Mouse (Mus musculus) embryonic facial prominence, embryonic 13.5 days (tissue): ENCODE measurements around the gene Tbxa2r. TPM values are rescaled to one million over a fixed set of nuclear protein-coding genes. Genes with fewer than 3 reads are reported as not detected.

Experiments
- ATAC-seq: fragments of 200-750 bp; cut with Nextera tagmentation; 2 replicates; pipeline ENCODE4 v1.8.0; 2017; ENCODE audit warnings: low read depth; ENCODE audit not compliant: insufficient number of reproducible peaks, insufficient read depth, low FRiP score, low TSS enrichment
- H3K27ac ChIP-seq: fragments of 300-500 bp; sonication (generic); 2 replicates; pipeline ENCODE4 v1.5.1; 2015; ENCODE audit warnings: moderate library complexity, mild to moderate bottlenecking, inconsistent platforms
- H3K27me3 ChIP-seq: fragments of 300-500 bp; sonication (generic); 2 replicates; pipeline ENCODE4 v1.6.1; 2015; ENCODE audit warnings: mild to moderate bottlenecking, inconsistent platforms
- H3K36me3 ChIP-seq: fragments of 300-500 bp; sonication (generic); 2 replicates; pipeline ENCODE4 v1.6.1; 2015; ENCODE audit warnings: mild to moderate bottlenecking, inconsistent platforms
- H3K4me1 ChIP-seq: fragments of 300-500 bp; sonication (generic); 2 replicates; pipeline ENCODE4 v1.6.1; 2015; ENCODE audit warnings: inconsistent platforms
- H3K4me2 ChIP-seq: fragments of 300-500 bp; sonication (generic); 2 replicates; pipeline ENCODE4 v1.6.1; 2015; ENCODE audit warnings: moderate library complexity, mild to moderate bottlenecking, inconsistent platforms
- H3K4me3 ChIP-seq: fragments of 300-500 bp; sonication (generic); 2 replicates; pipeline ENCODE4 v1.5.1; 2015; ENCODE audit warnings: mild to moderate bottlenecking, inconsistent platforms
- H3K9ac ChIP-seq: fragments of 300-500 bp; sonication (generic); 2 replicates; pipeline ENCODE4 v1.6.1; 2015; ENCODE audit warnings: mild to moderate bottlenecking, inconsistent platforms
- H3K9me3 ChIP-seq: fragments of 300-500 bp; sonication (generic); 2 replicates; pipeline ENCODE4 v1.6.1; 2016; ENCODE audit warnings: inconsistent platforms
- WGBS: fragments of 180-500 bp; shearing (Covaris S2); methylation state at CpG from one replicate; pipeline ENCODE4 v1.1.7; 2015; ENCODE audit warnings: mixed read lengths; 5-methylcytosine and 5-hydroxymethylcytosine counted together
- polyA plus RNA-seq: library from polyadenylated mRNA; unstranded; fragments of >200 nt; fragmentation: Nextera tagmentation; extraction: Ambion mirVana; gene quantifications from 2 replicates; pipeline ENCODE4 v1.2.1, GENCODE M21; 2015

The Tbxa2r gene
- polyA plus RNA-seq, 1 experiment from 2014 or later: 7.3 TPM

DNA sequence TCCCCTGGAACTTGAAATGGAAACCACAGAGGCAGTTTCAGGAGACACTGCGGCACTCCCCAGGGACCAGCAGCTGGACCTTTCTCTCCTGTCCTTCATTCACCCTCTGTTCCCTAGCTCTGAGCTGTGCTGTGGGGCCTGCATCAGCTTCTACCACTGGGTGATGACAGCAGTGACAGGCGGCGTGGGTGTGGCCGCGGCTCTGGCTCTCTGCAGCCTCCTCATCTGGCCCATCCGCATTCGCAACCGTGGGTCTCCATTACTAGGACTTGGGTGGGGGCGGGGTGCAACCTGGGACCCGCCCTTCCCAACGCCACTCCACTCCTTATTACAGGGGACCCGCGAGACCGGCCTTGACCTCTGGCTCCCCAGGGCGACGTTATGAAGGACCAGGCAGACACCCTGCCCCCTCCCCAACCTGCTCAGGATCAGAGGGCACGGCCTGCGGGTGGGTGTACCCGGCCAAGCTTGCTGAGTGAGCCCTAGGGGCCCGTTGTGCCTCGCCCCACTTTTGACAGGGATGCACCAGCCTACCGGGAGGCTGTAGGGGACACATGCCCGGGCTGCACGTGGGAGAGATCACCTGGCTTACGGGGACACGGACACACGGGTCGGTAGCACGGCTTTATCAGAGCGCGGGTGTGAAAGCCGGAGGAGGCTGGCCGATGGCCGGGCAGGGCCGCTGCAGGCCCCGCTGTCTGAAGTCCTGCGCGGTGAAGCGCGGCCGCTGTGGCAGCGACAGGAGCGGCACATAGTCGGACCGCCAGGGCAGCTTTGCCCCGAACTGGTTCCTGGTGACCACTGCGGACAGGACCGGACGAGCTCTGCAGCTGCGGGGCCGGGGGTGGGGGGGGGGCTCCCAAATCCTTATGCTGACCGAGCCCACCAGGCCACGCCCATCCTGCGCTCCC is 35.2 kb downstream of the Tbxa2r start:
- H3K4me1 ChIP-seq: peaks cover 44% of the 10 kb centered on the region
- no peaks in the 10 kb centered on the region for H3K9me3 ChIP-seq
- H3K27me3 ChIP-seq: peaks cover 39% of the 10 kb centered on the region
- 11% methylated on average over 54 of the region's 54 CpGs for WGBS
- no peak overlapping the region for H3K27ac ChIP-seq
- ATAC-seq: no peak
- H3K4me3 ChIP-seq: peak overlapping the region; percentile 32
- peak overlapping the region; percentile 60 for H3K4me2 ChIP-seq
- H3K36me3 ChIP-seq: peaks cover 57% of the 10 kb centered on the region
- peak overlapping the region; percentile 61; the same call in 1 of the 2 replicates for H3K9ac ChIP-seq

DNA sequence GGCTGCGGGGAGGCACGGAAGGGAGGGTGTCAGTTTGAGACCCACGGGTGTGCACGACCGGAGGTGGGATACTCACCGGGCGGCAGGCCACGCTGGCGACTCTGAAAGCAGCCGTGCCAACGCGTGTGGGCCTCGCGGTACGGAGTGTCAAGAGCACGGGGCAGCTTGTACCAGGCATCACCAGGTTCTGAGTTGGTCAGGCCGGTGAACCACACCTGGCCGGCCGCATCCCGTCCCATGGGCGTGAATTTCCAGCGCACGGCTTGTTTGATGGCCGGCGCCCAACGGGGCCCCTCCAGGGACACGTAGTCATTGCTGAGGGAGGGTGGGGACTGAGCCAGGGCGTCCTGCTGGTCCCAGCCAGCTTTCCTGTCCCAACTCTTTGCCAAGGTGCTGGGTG is 36.1 kb downstream of the Tbxa2r start:
- no peak for ATAC-seq
- H3K36me3 ChIP-seq: peaks cover 67% of the 10 kb centered on the region

DNA sequence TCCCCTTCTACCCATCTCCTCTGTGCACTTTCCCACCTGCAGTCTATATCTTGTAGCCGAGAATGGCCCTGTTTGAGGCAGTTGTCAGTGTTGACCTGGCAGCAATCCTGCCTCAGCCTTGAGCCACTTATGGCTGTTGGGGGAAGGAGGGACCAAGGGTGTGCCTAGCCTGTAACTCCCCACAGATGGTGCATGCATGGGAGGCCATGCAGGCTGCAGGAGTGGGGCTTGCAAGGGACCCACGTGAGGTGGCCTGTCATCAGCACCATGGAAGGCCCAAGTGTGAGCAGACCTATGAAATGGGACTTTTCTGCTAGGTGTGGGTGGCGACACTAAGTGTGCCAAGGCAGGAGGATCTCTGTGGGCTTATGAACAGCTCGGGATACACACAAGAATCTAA is 36.5 kb downstream of the Tbxa2r start:
- peaks cover 37% of the 10 kb centered on the region for H3K4me1 ChIP-seq
- peaks cover 68% of the 10 kb centered on the region for H3K36me3 ChIP-seq
- peaks cover 39% of the 10 kb centered on the region for H3K27me3 ChIP-seq
- no peaks in the 10 kb centered on the region for H3K9me3 ChIP-seq
- H3K4me2 ChIP-seq: no peak overlapping the region
- H3K4me3 ChIP-seq: no peak overlapping the region
- H3K27ac ChIP-seq: no peak overlapping the region
- ATAC-seq: 0 out of 2 replicates have a peak, but pooled peaks have one; percentile 12
- 28% methylated on average over 4 of the region's 4 CpGs for WGBS
- no peak overlapping the region for H3K9ac ChIP-seq

More for the DNA sequence above, 36.1 kb downstream of the Tbxa2r start:
- H3K27me3 ChIP-seq: peaks cover 39% of the 10 kb centered on the region
- peaks cover 37% of the 10 kb centered on the region for H3K4me1 ChIP-seq
- H3K27ac ChIP-seq: no peak overlapping the region
- H3K4me3 ChIP-seq: peak overlapping the region; percentile 32
- H3K9me3 ChIP-seq: no peaks in the 10 kb centered on the region
- H3K9ac ChIP-seq: peak overlapping the region; percentile 61
- 11% methylated on average over 28 of the region's 28 CpGs for WGBS
- peak overlapping the region; percentile 60 for H3K4me2 ChIP-seq

DNA sequence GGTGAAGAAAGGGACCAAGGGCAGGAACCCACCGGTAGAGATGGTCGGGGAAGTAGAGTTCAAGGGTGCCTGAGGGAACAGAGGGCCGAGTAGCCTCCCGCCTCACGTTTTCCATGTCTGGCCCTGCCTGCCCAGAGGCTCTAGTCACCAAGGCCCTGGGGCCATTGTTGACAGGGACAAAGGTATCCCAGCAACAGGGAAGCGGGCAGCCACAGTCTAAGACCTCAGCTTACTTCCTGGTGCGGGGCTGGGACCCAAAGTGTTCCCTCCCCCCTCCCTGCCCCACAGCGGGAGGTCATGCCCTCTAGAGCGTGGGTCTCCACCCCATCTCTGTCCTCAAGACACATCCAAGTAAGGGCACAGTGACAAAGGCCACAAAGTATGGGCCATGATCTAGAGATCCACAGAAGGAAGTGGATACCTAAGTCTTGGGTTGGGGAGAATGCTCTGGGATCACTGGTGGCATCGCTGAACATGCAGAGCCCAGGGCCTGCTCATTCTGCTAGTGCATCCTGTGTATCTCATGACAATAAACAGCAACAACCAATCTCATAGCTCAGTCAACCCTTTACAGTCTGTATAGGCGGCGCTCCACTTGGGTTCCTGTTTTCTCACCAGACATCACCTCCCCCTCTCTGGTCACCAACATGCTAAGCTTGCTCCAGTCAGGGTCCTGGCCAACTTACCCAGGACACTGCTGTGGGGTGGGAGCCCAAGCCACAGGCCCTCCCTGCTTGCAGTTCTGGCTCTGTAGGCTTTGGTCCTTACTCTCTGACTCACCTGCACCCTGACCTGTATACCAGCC is 37.3 kb downstream of the Tbxa2r start, which contains the start of gene 4930404N11Rik:
Gene 4930404N11Rik, minus strand, starts transcription at position 145 of the 805 bp plus-strand sequence.
- peak within 1 kb of the TSS; percentile 32 for H3K4me3 ChIP-seq
- WGBS: 24% methylated on average over 12 of the region's 12 CpGs
- peaks cover 31% of the 10 kb centered on the region for H3K4me1 ChIP-seq
- peak within 1 kb of the TSS; percentile 60 for H3K4me2 ChIP-seq
- no peak within 1 kb of the TSS for H3K27ac ChIP-seq
- no peak for ATAC-seq
- H3K9ac ChIP-seq: peak within 1 kb of the TSS; percentile 61
- H3K27me3 ChIP-seq: peaks cover 39% of the 10 kb centered on the region
- H3K36me3 ChIP-seq: peaks cover 73% of the 10 kb centered on the region
- H3K9me3 ChIP-seq: no peaks in the 10 kb centered on the region

DNA sequence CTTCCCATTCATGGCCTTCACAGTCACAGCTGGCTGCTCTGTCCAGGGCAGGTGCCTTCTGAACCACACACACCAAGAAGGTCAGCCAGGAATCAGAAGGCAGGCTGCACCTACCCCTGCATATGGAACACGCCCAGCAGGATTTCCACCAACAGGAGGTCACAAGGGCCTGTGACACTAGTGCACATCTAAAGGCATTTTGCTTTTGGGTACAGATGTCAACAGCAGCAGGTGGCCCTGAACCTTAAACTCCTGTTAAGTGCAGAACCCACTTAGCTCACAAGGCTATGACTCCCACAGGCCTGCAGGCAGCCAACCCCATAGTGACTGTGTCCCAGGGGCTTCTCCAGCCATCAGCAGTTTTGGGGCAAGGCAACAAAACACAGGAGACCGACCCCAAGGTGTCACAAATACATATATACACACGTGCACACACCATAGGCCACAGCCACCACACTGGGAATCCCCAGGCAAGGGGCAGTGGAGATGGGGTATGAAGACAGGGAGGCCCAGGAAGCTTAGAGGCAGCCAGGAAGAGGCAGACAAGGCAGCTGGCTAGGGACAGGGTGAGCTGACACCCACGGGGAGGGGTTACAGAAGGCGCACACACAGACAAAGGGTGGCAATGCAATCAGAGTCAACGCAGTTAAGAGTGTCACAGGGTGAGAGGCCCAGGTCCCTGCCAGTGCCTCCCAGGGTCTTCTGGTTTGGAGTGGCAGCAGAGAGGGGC is 38.1 kb downstream of the Tbxa2r start:
- peaks cover 39% of the 10 kb centered on the region for H3K27me3 ChIP-seq
- peaks cover 74% of the 10 kb centered on the region for H3K36me3 ChIP-seq
- no peaks in the 10 kb centered on the region for H3K9me3 ChIP-seq
- 80% methylated on average over 6 of the region's 6 CpGs for WGBS
- ATAC-seq: no peak
- no peak overlapping the region for H3K4me2 ChIP-seq
- no peak overlapping the region; the same call in 1 of the 2 replicates for H3K9ac ChIP-seq
- H3K4me1 ChIP-seq: peaks cover 27% of the 10 kb centered on the region
- H3K27ac ChIP-seq: no peak overlapping the region
- H3K4me3 ChIP-seq: no peak overlapping the region

DNA sequence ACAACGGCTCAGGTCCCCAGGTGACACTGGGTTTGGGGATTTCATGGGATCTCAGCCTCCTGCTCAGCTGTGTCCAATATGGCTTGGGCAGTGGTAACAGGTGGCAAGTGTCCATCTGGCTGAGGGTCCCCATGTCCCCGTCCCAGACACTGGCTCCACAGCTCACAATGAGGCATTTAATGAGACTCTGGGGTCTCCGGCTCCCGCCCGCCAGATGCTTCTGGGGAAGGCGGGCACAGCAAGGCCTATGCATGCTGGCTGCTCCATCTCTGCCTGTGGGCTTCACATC is 38.6 kb downstream of the Tbxa2r start:
- Histone ChIP-seq H3K27me3 (peaks cover 39% of the 10 kb centered on the region), H3K9ac (no peak overlapping the region), H3K36me3 (peaks cover 74% of the 10 kb centered on the region), H3K4me2 (no peak overlapping the region), H3K4me3 (no peak overlapping the region), H3K27ac (no peak overlapping the region), H3K9me3 (no peaks in the 10 kb centered on the region), H3K4me1 (peaks cover 27% of the 10 kb centered on the region)
- no peak for ATAC-seq
- 84% methylated on average over 6 of the region's 6 CpGs for WGBS

DNA sequence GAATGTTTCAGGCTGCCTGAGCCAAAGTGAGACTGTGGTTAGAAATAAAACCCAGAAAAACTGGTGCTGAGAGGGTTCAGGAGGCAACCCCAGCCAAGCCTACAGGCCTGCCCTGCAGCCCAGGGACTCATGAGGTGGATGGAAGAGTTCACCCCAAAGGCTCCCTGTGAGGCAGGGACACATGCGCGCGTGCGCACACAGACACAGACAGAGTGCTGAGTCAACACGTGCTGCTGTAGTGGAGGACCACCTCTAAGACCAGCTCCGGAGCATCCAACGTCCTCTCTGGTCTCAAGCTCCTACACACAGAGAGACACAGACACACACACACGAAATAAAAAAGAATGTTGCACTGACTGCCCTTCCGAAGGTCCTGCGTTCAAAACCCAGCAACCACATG is 46.8 kb downstream of the Tbxa2r start:
- H3K4me2 ChIP-seq: no peak overlapping the region
- H3K36me3 ChIP-seq: peaks cover 55% of the 10 kb centered on the region
- 92% methylated on average over 10 of the region's 10 CpGs for WGBS
- no peak overlapping the region for H3K4me3 ChIP-seq
- no peaks in the 10 kb centered on the region for H3K9me3 ChIP-seq
- H3K27me3 ChIP-seq: no peaks in the 10 kb centered on the region
- ATAC-seq: no peak
- peaks cover 39% of the 10 kb centered on the region for H3K4me1 ChIP-seq
- H3K27ac ChIP-seq: no peak overlapping the region
- no peak overlapping the region for H3K9ac ChIP-seq

DNA sequence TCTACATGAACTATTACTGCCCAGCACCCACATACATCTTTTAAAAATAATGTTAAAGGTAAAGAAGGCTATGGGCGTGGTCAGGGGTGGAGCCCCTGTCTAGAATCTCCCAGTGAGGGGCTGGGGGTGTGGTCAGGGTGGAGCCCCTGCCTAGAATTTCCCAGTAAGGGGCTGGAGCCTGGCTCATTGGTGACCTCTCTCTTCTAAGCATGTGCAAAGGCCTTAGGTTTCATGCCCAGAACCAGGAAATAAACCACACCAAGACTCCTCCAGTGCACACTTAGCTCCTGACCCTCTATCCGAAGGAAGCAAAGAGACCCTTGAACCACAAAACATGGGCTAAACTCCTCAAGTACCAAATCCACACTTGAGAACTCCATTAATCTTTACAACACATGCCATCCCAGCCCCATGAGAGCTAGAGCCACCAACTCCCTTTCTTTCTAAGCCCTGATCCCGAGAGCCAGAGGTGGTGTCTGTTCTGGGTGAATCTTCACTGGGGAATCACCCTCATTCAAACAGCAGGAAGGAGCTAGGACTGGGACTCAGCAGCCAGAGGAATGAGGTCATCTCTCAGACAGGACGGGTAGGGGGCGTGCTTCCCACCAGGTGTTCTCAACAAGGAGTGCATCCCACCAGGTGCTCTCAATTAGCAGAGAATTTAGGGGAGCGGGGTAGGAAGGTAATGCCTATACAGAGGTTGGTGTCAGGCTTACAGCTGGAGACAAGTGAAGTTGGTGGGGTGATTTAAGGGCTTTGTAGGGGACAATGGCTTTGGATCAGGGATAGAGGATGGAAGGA is 48.2 kb downstream of the Tbxa2r start:
- 0 out of 2 replicates have a peak overlapping the region, but pooled peaks have one; percentile 75 for H3K27ac ChIP-seq

DNA sequence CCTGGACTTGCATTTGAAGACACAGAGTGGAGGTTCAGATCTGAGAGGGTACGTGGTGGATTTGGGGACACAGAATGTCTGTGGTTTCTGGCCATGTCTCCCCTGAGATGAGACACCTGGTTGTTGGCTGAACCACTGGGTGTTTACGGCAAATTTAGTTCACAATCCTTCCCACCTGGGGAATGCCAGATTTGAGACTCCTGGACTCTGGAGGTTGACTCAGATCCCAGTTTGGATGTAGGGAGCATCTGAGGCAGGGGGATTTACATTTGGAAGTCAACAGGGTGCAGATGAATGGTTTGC is 48.8 kb downstream of the Tbxa2r start:
- H3K4me2 ChIP-seq: peak overlapping the region; percentile 88
- H3K4me3 ChIP-seq: peak overlapping the region; percentile 79
- no peaks in the 10 kb centered on the region for H3K27me3 ChIP-seq
- peak overlapping the region; percentile 75; the same call in 1 of the 2 replicates for H3K27ac ChIP-seq
- WGBS: 55% methylated on average over 2 of the region's 2 CpGs
- H3K9me3 ChIP-seq: no peaks in the 10 kb centered on the region
- H3K9ac ChIP-seq: peak overlapping the region; percentile 95
- peaks cover 35% of the 10 kb centered on the region for H3K36me3 ChIP-seq
- ATAC-seq: no peak
- peaks cover 39% of the 10 kb centered on the region for H3K4me1 ChIP-seq

More for the DNA sequence above, 48.2 kb downstream of the Tbxa2r start:
- H3K9me3 ChIP-seq: no peaks in the 10 kb centered on the region
- peaks cover 41% of the 10 kb centered on the region for H3K36me3 ChIP-seq
- peak overlapping the region; percentile 88 for H3K4me2 ChIP-seq
- WGBS: 31% methylated on average over 6 of the region's 6 CpGs
- H3K4me3 ChIP-seq: peak overlapping the region; percentile 79
- H3K4me1 ChIP-seq: peaks cover 39% of the 10 kb centered on the region
- peak overlapping the region; percentile 95 for H3K9ac ChIP-seq
- no peaks in the 10 kb centered on the region for H3K27me3 ChIP-seq
- no peak for ATAC-seq

DNA sequence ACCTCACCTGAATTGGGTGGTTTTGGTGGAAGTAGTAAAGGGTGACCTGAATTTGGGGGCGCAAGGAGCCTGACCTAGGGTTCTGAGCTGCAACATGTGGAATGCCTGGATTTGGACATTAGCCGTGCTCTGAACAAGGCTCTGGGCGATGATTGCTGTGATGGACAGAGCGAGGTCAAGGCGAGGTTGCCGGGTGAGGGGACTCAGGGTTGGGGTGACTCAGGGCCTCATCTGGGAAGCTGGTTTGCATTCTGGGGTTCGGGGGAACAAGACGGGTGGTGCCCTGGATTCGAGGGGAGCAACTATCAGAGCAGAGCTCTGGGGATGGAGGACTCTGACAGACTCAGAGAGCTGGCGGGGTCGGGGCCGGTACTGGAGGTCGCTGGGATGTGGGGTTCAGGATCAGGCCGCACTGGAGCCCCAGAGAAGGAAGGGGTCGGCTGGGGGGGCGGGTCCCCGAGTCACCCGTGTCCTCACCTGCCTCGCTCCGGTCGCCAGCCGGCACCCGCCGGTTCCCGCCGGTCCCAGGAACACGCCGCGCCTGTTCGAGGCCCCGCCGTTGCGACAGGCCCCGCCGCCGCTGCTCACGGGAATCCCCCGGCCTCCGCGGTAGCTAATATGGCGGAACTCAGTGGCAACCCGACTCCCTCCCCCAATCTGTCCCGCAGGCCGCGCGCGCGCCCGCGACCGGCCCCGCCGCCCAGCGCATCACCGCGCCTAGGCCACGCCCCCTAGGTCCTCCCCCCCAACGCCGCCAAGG is 49.4 kb downstream of the Tbxa2r start, which contains the start of gene Fzr1:
Gene Fzr1, minus strand, starts transcription at position 724 of the 760 bp plus-strand sequence.
- Histone ChIP-seq H3K4me3 (peak within 1 kb of the TSS; percentile 79), H3K27ac (peak within 1 kb of the TSS; percentile 85), H3K9ac (peak within 1 kb of the TSS; percentile 95), H3K27me3 (no peaks in the 10 kb centered on the region), H3K4me2 (peak within 1 kb of the TSS; percentile 88), H3K4me1 (peaks cover 37% of the 10 kb centered on the region), H3K36me3 (peaks cover 29% of the 10 kb centered on the region), H3K9me3 (no peaks in the 10 kb centered on the region)
- under 1% methylated on average over 53 of the region's 59 CpGs for WGBS
- peak; percentile 21; the same call in 1 of the 2 replicates for ATAC-seq
